Mouse (Mus musculus): ENCODE measurements around the gene Nfyc.

The Nfyc gene

GRCm38 (mm10) chr4:120825577-120826326 is 5.6 kb downstream of the Nfyc start:
- DNase-seq (ENCODE audit: low read depth), result peak; percentile 100

GRCm38 (mm10) chr4:120825100-120825553 is 6.2 kb downstream of the Nfyc start:
- peak; percentile 98 for DNase-seq (ENCODE audit: low read depth)

GRCm38 (mm10) chr4:120822191-120822911 is 9.0 kb downstream of the Nfyc start:
- DNase-seq (ENCODE audit: low read depth), result no peak

GRCm38 (mm10) chr4:120819871-120820270 is 11.5 kb downstream of the Nfyc start:
- no peak for DNase-seq (ENCODE audit: low read depth)

- DNase-seq (ENCODE audit: low read depth), result peak; percentile 49
Observed at GRCm38 (mm10) chr4:120819296-120819695, 12.1 kb downstream of the Nfyc start.

- DNase-seq (ENCODE audit: low read depth), result no peak
Observed at GRCm38 (mm10) chr4:120817951-120818350, 13.4 kb downstream of the Nfyc start.

- DNase-seq (ENCODE audit: low read depth), result peak; percentile 60
Observed at GRCm38 (mm10) chr4:120817002-120817774, 14.2 kb downstream of the Nfyc start.

GRCm38 (mm10) chr4:120815622-120816334 is 15.6 kb downstream of the Nfyc start:
- peak; percentile 94 for DNase-seq (ENCODE audit: low read depth)

GRCm38 (mm10) chr4:120815163-120815562 is 16.2 kb downstream of the Nfyc start:
- no peak for DNase-seq (ENCODE audit: low read depth)

GRCm38 (mm10) chr4:120814171-120814570 is 17.2 kb downstream of the Nfyc start:
- DNase-seq (ENCODE audit: low read depth), result no peak

GRCm38 (mm10) chr4:120813762-120814161 is 17.6 kb downstream of the Nfyc start:
- no peak for DNase-seq (ENCODE audit: low read depth)

- no peak for DNase-seq (ENCODE audit: low read depth)
Observed at GRCm38 (mm10) chr4:120805816-120806215, 25.6 kb downstream of the Nfyc start.

- DNase-seq (ENCODE audit: low read depth), result peak; percentile 41
Observed at GRCm38 (mm10) chr4:120801446-120801845, 29.9 kb downstream of the Nfyc start.

GRCm38 (mm10) chr4:120800691-120801090 is 30.7 kb downstream of the Nfyc start:
- DNase-seq (ENCODE audit: low read depth), result no peak

- no peak for DNase-seq (ENCODE audit: low read depth)
Observed at GRCm38 (mm10) chr4:120799680-120800166, 31.6 kb downstream of the Nfyc start.

- DNase-seq (ENCODE audit: low read depth), result no peak
Observed at GRCm38 (mm10) chr4:120797985-120798725, 33.2 kb downstream of the Nfyc start.

GRCm38 (mm10) chr4:120796687-120797086 is 34.7 kb downstream of the Nfyc start:
- no peak for DNase-seq (ENCODE audit: low read depth)

- no peak for DNase-seq (ENCODE audit: low read depth)
Observed at GRCm38 (mm10) chr4:120795646-120796045, 35.7 kb downstream of the Nfyc start.

- DNase-seq (ENCODE audit: low read depth), result no peak
Observed at GRCm38 (mm10) chr4:120792918-120793317, 38.5 kb downstream of the Nfyc start.

- no peak for DNase-seq (ENCODE audit: low read depth)
Observed at GRCm38 (mm10) chr4:120790027-120790426, 41.3 kb downstream of the Nfyc start.

- DNase-seq (ENCODE audit: low read depth), result no peak
Observed at GRCm38 (mm10) chr4:120755801-120756200, 75.6 kb downstream of the Nfyc start.

All from NIH3T3 (cell line).